Mouse (Mus musculus) cerebellum, adult 11 months (tissue): ENCODE measurements around the gene Alpl.

Experiments used
- DNase-seq: peaks from one replicate; pipeline ENCODE4 v3.0.0; 2022

The Alpl gene

GRCm38 (mm10) chr4:137707216-137707990, 88.8 kb downstream of the Alpl start:
- DNase-seq: peak; percentile 68

- DNase-seq: no peak
These were observed 89.7 kb downstream of the Alpl start for GRCm38 (mm10) chr4:137706510-137706909.

- DNase-seq: no peak
These were observed 90.8 kb downstream of the Alpl start for GRCm38 (mm10) chr4:137705379-137705778.

GRCm38 (mm10) chr4:137704561-137704960, 91.6 kb downstream of the Alpl start:
- no peak for DNase-seq

- no peak for DNase-seq
These were observed 93.1 kb downstream of the Alpl start for GRCm38 (mm10) chr4:137703077-137703476.

GRCm38 (mm10) chr4:137700960-137701359, 95.2 kb downstream of the Alpl start:
- DNase-seq: no peak

GRCm38 (mm10) chr4:137699264-137700211, 96.6 kb downstream of the Alpl start:
- DNase-seq: no peak

GRCm38 (mm10) chr4:137698076-137698985, 97.9 kb downstream of the Alpl start:
- DNase-seq: peak; percentile 81

- no peak for DNase-seq
These were observed 98.9 kb downstream of the Alpl start for GRCm38 (mm10) chr4:137697156-137697885.

- DNase-seq: no peak
These were observed 100.3 kb downstream of the Alpl start for GRCm38 (mm10) chr4:137695900-137696299.

- DNase-seq: no peak
These were observed 100.9 kb downstream of the Alpl start for GRCm38 (mm10) chr4:137695300-137695699.

GRCm38 (mm10) chr4:137692107-137692902, 103.9 kb downstream of the Alpl start:
- no peak for DNase-seq
